Mouse (Mus musculus) heart, postnatal 36 days (tissue): Measurements from ENCODE around the gene Gnl1. TPM values are rescaled to one million over a fixed set of nuclear protein-coding genes. Genes with fewer than 3 reads are reported as not detected.
"Not testable (repeated sequence)": the region's sequence is repeated elsewhere in the genome, so short reads cannot be mapped to it uniquely, and the experiment has no call there.

Experiments used
- DNase-seq, 2 experiments: peaks; one replicate each; pipeline ENCODE4 v3.0.0; 2021 to 2022
- intact Hi-C: fragments of 180-260 bp; cut with DNase I; formaldehyde crosslinking; loops from one replicate; pipeline ENCODE4 v1.15.1; 2025
- total RNA-seq, 2 experiments: library from RNA; stranded (reverse); gene quantifications; 2 replicates each; pipeline ENCODE4 v1.2.3; 2021

Gnl1 gene
- total RNA-seq, 2 experiments from 2014 or later, result 28.6 to 32.7 TPM

GRCm38 (mm10) chr17:35991781-35992180, 12.1 kb downstream of the Gnl1 start:
- intact Hi-C loops, result loop anchor here (5.0 kb wide), 1 partner anchor 164 kb away; no protein-coding TSS in a partner anchor
- no peak for DNase-seq

DNA sequence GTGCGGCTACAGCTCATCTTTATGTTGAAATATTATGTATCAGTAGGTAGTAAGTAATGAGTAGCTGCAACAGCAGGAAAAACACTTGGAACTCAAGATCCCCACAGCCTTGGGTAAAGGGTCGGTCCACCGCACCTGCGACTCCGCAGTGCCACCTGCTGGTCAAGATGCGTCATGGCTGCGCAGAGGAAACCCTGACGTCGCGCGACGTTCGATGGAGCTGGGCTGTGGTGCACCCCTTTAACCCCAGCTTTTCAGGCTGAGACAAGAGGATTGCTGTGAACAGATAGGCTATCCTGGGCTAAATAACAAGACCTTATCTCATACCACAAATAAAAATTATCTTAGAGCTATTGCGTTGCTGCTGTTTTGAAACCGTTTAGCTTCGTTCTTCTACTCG, 14.0 kb downstream of the Gnl1 start:
- peak; percentile 84 to 85 for DNase-seq
- intact Hi-C loops, result loop anchor here (1.0 to 5.0 kb wide), 2 partner anchors 56 to 166 kb away; no protein-coding TSS in a partner anchor

DNA sequence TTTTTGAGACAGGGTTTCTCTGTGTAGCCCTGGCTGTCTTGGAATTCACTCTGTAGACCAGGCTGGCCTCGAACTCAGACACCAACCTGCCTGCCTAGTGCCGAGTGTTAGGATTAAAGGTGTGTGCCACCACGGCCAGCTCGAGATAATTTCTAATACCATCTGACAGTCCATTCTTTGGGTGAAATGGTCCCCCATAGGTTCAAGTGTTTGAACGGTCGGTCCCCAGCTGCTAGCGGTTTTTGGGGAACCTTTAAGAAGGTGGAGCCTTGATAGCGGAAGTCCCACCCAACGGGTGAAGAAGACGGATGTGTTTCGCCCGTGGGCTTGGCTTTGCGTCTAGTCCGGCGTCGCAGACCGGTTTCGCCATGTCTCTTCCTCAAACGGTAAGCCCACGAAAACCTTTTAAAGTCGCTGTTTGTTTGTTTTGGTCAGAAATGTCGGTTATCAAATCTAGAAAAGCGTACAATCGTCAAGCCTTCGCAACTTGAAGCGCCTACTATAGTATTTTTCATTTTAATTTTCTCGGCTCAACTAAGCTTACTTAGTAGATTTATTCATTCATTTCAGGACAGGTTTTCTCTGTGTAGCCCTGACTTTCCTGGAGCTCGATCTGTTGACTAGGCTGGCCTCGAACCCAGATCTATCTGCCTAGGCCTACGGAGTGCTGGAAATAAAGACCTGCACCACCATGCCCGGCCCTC, 14.7 kb downstream of the Gnl1 start:
- peak; percentile 79 to 80 for DNase-seq
- intact Hi-C loops, result loop anchor here (5.0 kb wide), 1 partner anchor 167 kb away; no protein-coding TSS in a partner anchor

DNA sequence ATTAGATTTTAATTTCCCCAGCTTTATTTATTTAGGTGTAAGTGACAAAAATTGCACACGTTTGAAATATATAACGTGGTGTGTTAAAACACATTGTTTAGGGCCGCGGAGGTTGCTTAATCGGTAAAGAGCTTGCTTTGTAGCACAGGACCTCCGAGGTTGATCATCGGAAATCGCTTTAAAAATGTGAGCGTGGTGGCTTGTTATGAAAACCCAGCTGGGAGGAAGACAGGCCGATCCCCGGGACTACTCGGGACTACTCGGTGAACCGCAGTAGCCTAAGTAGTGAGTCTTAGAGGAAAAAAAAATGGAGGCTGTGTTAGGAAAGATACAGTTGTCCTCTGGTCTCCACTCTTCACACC, 15.2 kb downstream of the Gnl1 start:
- intact Hi-C loops, result loop anchor here (5.0 kb wide), 1 partner anchor 168 kb away; no protein-coding TSS in a partner anchor
- DNase-seq, result no peak

- peak; percentile 97 for DNase-seq
- intact Hi-C loops, result loop anchor here (1.0 to 2.0 kb wide), 4 partner anchors 23 to 196 kb away; partner anchors contain the start of gene H2-T24
These were observed 17.3 kb downstream of the Gnl1 start for GRCm38 (mm10) chr17:35996949-35997348.

DNA sequence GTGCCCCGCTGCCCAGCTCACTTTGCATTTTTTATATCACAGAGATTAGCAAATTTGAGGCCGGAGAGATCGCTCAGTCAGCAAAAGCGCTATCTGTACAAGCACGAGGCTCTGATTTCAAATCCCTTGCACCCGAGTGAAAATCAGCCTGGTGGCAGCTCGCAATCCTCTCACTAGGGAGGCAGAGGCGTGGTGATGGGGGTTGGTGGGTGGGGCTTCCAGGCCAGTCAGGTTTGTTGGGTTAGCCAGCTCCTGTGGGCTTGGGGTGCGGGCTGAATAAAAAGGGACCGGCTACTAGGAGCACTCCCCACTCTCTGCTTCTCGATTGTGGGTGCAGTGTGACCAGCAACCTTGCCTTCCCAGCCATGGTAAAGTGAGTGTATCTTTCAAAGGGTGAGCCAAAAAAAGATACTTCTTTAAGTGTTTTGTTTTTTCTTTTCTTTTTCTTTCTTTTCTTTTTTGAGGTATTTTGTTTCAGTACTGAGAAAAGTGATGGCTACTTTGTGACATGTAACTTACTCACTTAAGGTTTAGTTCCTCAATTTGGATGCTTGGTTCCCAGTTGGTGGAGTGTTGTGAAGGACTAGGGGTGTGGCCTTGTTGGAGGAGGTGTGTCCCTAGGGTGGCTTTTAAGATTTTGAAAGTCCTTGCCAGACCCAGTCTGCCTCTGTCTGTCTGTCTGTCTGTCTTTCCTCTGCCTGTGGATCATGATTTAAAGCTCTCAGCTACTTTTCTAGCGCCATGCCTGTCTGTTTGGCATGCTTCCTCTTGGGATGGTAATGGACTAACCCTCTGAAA, 18.3 kb downstream of the Gnl1 start:
- DNase-seq, result no peak
- intact Hi-C loops, result loop anchor here (1.0 to 2.0 kb wide), 4 partner anchors 22 to 195 kb away; partner anchors contain the start of gene H2-T24

DNA sequence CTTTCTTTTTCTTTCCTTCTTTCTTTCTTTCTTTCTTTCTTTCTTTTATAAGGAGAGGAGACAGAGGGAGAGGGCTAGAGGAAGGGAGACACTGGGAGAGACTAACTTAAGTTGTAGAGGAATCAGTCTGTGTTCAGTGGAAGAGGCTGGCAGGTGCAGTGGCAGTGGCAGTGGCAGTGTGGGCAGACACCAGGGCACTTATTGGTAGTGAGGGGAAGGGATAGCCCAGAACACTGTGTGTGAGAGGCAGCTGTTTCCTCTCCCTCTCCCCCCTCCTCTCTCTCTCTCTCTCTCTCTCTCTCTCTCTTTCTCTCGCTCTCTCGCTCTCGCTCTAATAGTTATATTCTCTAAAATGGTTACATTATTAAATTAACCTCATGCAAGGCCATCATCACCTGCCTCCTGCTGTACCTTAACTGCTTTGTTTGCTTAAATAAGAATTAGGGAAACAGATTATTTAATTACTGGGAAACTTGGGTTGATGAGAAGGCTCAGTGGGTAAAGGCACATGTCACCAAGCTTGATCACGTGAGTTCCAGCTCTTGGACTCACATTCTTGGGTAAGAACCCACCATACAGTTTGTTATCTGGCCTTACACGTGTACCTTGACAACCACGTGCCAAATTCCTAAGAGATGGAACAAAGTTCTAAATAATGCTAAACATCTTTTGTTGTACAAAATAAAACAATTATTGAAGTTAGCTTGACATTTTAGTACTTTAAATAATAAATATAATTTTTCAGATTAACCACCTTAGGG, 19.1 kb downstream of the Gnl1 start:
- no peak for DNase-seq
- intact Hi-C loops, result no loop called here

DNA sequence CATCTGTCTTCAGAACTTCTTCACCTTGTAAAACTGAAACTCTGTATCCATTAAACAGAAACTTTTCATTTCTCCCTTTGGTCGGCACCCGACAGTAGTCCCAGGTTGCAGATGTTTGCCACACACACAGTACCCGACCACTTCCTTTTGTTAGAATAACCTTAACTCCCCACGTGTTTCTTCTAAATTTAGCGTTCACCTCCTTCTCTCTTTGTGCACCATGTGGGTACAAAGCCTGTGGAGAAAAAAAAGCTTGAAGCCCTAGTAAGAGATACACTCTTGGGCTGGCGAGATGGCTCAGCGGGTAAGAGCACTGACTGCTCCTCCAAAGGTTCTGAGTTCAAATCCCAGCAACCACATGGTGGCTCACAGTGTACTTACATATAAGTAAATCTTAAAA, 19.7 kb downstream of the Gnl1 start:
- no peak for DNase-seq
- intact Hi-C loops, result no loop called here

DNA sequence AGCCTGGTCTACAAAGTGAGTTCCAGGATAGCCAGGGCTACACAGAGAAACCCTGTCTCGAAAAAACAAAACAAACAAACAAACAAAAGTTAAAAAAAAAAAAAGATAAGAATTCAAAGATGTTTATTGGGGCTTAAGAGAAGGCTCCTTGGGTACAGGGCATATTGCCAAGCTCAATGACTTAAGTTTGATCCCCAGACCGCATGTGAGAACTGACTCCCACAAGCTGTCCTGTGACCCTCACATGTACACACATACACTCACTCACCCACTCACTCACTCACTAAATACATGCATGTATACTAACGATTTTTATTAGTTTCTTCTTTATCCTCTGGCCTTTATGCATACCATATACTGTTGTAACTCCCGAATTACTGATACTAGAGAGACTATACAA, 20.7 kb downstream of the Gnl1 start:
- intact Hi-C loops, result no loop called here
- DNase-seq, result no peak

DNA sequence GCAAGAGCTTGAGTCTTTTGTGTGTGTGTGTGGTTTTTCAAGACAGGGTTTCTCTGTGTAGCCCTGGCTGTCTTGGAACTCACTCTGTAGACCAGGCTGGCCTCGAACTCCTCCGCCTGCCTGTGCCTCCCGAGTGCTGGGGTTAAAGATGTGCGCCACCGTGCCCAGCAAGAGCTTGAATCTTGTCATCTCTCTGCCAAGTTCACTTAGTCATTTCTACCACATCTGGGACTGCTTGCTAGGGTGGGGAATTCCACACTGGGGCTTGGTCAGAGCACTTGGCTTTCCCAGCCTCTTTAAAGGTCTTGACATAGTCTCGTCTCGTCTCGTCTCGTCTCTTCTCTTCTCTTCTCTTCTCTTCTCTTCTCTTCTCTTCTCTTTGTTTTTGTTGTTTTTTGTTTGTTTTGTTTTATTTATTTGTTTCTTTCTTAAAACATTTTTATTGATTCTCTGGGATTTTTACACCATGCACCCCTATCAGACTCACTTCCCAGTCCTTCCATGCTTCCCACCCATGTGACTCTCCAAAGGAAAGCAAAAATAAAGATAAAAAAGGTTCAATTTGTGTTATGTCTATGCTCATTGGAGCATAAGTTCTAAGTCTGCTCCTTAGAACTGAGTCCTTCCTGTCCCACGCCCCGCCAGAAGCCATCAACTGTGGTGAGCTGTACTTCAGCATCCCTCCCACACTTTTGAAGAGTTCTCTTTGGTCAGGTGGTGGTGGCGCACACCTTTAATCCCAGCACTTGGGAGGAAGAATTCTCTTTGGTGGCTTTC, 21.7 kb downstream of the Gnl1 start:
- intact Hi-C loops, result no loop called here
- no peak for DNase-seq

- intact Hi-C loops, result no loop called here
- DNase-seq, result no peak
These were observed 22.3 kb downstream of the Gnl1 start for GRCm38 (mm10) chr17:36001966-36002365.

- DNase-seq, result no peak
- intact Hi-C loops, result no loop called here
These were observed 23.7 kb downstream of the Gnl1 start for GRCm38 (mm10) chr17:36003331-36003730.

GRCm38 (mm10) chr17:36004409-36004808, 24.8 kb downstream of the Gnl1 start:
- intact Hi-C loops, DNase-seq: not testable (repeated sequence)

DNA sequence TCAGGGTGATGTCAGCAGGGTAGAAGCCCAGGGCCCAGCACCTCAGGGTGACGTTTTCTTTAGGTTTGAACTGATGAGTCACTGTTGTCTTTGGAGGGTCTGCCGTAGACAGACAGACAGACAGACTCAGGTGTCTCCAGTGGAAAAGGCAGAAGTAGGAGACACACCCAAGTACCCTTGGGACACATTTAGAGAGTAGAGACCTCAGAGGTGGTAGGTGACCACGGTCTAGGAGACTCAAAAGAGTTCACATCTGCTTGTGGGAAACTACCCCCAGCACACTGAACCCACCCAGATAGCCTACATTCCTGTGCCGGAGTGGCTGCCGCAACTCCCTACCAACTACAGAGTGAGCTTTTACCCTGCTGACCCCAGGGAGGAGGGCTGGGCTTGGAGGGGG, 35.3 kb downstream of the Gnl1 start:
- intact Hi-C loops, result no loop called here
- DNase-seq, result no peak

- no peak for DNase-seq
- intact Hi-C loops, result no loop called here
These were observed 37.4 kb downstream of the Gnl1 start for GRCm38 (mm10) chr17:36017046-36017445.

- intact Hi-C loops, result no loop called here
- peak in 1 of 2 experiments; percentile 43 for DNase-seq
These were observed 39.3 kb downstream of the Gnl1 start for GRCm38 (mm10) chr17:36018979-36019378.

GRCm38 (mm10) chr17:36019519-36019918, 39.9 kb downstream of the Gnl1 start:
- intact Hi-C loops, result no loop called here
- no peak for DNase-seq

DNA sequence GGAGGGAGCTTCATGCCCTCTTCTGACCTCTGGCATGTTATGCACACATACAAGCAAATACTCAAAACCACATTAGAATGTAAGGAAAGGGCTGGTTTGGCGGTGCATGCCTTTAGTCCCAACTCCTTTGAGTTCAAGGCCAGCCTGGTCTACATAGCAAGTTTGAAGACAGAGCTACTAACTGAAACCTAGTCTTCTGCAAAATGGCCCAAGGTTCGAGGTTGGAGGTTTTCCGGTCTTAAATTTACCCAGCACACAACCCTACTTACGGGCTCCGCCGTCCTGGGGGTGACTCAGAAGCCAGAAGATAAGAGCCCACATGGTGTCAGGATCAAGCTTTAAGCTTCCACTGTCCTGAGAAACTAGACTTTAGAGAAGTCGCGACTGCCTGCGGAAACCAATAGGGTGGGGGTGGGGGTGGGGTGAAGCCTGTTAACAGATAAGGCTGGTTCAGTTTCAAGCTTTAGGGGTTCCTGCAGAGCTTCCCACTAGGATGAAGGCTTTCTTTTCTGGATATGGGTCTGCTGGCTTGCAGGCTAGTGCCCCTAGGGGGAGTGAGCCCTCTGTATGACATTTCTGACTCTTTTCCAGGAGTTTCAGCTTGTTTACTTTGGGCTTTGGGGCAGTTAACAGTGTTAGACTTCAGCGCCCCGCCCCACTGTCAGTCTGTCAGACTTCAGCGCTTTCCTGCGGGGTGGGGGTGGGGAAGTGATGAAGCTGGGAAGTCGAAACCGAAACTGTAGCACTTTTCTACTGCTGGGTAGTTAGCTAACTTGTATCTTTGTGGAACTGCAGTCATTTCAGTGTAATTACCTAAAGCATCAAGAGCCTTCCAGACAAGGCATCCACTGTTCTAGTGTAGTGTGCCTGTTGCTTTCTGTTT, 40.8 kb downstream of the Gnl1 start, which contains the start of gene H2-T24:
TSS of gene H2-T24 (minus strand) at position 370 of the 883 bp plus-strand sequence.
- intact Hi-C loops, result loop anchor here (1.0 kb wide), 2 partner anchors 12 to 23 kb away; partner anchors contain the start of gene H2-T23
- DNase-seq, result peak; percentile 70 to 82

GRCm38 (mm10) chr17:36021309-36021708, 41.7 kb downstream of the Gnl1 start:
- intact Hi-C loops, result no loop called here
- DNase-seq, result no peak
